Mouse (Mus musculus) spleen, adult 12 weeks (tissue): ENCODE data around the gene Chp1.
"Not testable (repeated sequence)": the region's sequence is repeated elsewhere in the genome, so short reads cannot be mapped to it uniquely, and the experiment has no call there.

Experiments used
- DNase-seq: peaks from one replicate; pipeline ENCODE4 v3.0.0; 2022; ENCODE audit warnings: low spot score

Chp1 gene

GRCm38 (mm10) chr2:119547522-119548370 is at the start of gene Chp1, which contains the start of gene Exd1:
Chp1 (plus strand) TSS chr2:119547697.
Exd1 (minus strand) TSS chr2:119547627.
- peak; percentile 96 for DNase-seq

DNA sequence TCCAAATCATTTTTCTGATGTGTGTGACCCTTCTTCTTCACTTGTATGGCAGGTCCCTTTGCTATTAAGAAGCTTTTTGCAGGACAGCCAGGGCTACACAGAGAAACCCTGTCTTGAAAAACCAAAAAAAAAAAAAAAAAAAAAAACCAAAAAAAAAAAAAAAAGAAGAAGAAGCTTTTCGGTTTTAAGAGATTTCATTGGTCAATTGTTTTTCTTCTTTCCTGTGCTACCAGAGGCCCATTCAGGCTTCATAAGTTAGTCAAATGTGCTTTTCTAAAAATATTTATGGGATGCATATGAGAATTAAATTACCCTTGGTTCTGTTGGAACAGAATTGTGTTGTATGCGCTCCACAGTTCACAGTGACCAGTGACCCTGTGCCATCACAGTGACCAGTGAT is 48.6 kb upstream of the Chp1 start:
- DNase-seq: no peak

GRCm38 (mm10) chr2:119500965-119501652 is 46.4 kb upstream of the Chp1 start:
- DNase-seq: no peak

DNA sequence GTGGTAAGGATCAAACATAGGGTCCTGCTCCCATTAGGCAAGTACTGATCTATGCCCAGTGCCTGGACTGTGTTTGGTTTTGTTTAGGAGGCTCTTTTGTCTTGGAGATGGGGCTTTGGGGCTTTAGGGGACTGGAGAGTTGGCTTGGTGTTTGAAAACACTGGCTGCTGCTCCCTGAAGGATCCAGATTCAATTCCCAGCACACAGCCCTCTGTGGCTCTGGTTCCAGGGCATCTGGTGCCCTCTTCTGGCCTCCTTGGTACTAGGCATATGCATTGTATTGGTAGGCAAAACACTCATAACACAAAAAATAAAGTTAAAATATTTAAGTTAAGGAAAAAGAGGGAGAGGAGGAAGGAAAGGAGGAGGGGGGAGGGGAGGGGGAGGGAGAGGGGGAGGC is 40.4 kb upstream of the Chp1 start:
- DNase-seq: no peak

GRCm38 (mm10) chr2:119508518-119508917 is 39.0 kb upstream of the Chp1 start:
- DNase-seq: not testable (repeated sequence)

GRCm38 (mm10) chr2:119510856-119511255 is 36.6 kb upstream of the Chp1 start:
- DNase-seq: no peak

DNA sequence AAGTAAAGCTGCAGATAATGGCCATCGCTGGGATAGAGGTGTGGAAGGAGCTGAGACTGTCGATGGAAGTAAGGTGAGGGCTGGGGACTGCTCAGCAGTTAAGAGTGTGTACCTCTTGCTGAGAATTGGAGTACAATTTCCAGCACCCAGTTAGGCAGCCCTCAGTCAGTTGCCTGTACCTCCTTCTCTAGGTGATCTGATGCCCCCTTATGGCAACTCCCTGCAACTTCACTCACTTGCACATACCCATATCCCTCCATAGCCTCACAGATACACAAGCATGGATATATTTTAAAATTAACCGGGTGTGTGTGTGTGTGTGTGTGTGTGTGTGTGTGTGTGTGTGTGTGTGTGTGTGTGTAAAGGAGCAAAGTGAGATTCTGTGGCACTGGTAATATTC is 35.2 kb upstream of the Chp1 start:
- DNase-seq: no peak

- no peak for DNase-seq
Measured at GRCm38 (mm10) chr2:119514026-119514522, 33.4 kb upstream of the Chp1 start.

DNA sequence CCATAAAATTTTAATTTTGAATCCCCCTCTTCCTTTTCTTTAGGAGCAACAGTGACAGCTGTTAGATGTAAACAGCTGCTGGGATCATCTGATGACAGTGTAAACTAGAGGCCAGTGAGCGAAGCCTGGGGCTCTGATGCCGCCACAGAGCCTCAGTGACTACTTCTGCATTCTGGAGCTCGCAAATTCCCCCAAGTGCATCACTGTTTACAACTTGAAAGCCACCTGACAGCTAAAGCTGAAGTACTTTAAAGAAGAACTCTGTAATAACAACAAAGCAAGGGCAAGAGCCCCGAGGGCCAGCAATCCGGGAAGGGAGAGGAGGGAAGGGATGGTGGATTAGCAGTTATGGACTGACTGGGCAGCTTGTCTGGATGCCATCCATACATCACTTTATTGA is 30.7 kb upstream of the Chp1 start:
- DNase-seq: no peak

DNA sequence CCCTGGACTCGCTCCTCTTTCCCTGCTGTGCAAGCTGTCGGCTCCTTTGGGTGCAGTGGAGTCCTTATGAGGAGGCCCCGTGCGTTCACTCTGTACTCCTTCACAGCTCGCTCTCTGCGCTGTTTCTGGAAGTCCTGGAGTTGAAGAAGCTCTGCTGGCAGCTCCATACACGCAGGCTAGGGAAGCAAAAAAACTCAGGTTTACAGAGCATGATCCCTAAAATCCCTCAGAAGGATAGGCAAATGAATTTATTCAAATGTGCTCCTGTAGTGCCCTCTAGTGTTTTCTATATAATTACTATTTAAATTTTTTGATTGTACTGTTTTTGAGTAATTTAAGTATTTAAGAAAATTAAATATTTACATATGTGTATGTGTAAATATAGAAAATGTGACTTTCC is 26.9 kb upstream of the Chp1 start:
- no peak for DNase-seq

DNA sequence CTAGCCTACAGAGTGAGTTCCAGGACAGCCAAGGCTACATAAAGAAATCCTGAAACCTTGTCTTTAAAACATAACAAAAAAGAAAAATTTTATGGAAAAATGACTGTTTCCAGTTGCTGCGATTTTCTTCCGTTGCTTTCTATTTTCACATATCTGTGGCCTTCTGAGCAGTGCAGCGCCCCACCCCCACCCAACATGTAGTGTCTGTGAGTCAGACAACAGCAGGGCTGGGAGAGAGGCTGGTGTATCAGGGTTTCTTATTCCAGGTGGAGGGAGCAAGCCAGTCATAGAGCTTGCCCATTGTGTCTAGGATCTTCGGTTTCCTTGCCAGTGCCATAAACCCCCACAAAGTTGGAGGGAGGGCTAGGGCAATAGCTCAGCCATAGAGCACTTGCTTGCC is 23.7 kb upstream of the Chp1 start:
- no peak for DNase-seq

GRCm38 (mm10) chr2:119525422-119525821 is 22.1 kb upstream of the Chp1 start:
- DNase-seq: no peak

DNA sequence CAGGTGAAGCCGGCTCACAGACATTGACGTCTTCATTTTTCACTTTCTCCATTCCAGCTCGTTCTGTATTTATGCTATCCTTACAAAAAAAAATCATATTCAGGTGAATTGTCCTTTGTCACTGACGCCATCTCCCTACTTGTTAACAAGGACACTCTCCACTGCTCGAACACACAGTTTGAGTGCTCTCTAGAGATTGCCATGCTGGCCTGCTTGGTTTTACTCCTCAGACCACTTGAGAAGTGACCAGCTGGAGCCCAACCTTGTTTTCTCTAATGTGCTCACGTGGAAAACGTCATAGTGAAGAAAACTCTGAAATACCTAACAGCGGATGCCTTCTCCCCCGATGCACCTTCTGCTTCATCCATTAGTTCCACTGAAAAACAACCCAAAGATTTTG is 8.7 kb upstream of the Chp1 start:
- no peak for DNase-seq

DNA sequence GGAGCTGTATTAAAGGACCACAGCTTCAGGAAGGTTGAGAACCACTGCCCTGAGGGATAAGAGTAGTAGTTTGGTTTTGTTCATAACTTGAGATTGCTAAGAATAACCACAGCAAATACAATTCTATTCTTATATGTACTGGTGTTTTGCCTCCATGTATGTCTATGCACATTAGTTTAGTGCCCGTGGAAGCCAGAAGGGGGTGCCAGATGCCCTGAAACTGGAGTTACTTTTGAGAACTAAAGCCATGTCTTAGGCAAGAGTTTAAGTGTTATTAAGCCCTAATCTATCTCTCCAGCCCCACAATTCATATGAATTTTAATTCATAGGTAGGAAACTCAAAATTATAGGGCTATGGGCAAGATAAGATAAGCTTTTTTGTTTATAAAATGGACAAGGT is 5.4 kb upstream of the Chp1 start:
- DNase-seq: peak; percentile 16

DNA sequence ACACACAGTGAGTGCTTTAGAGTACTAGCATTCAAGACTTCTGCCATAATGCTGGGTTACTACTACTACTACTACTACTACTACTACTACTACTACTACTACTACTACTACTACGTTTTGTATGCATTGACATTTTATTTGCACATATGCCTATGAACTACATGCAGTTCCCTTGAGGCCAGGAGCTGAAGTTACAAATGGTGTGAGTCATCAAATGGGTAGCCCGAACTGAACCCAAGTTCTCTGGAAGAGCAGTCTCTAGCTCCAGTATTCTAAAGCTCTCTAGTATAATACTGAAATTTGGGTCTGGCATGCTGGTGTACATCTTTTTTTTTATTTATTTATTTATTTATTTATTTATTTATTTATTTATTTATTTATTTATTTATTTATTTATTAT is 3.8 kb upstream of the Chp1 start:
- DNase-seq: no peak

GRCm38 (mm10) chr2:119546848-119547521 is 512 bp upstream of the Chp1 start:
- DNase-seq: peak; percentile 89

DNA sequence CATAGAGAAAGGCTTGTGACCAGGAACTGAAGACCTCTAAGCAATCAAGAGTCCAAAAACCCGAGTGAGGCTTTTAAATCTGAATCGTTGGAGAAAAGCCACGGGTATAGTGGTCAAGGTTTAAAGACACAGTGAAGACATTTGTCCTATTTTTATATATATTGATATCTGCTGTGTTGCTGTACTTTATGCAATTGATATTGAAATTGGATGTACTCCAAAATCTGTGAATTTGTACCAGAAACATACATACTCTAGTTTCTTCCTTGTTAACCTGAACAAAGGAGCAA is 819 bp downstream of the Chp1 start:
- DNase-seq: no peak

GRCm38 (mm10) chr2:119548691-119549090 is 1.2 kb downstream of the Chp1 start:
- DNase-seq: no peak

GRCm38 (mm10) chr2:119549678-119550077 is 2.2 kb downstream of the Chp1 start:
- DNase-seq: no peak

- DNase-seq: no peak
Measured at GRCm38 (mm10) chr2:119558039-119558438, 10.5 kb downstream of the Chp1 start.

DNA sequence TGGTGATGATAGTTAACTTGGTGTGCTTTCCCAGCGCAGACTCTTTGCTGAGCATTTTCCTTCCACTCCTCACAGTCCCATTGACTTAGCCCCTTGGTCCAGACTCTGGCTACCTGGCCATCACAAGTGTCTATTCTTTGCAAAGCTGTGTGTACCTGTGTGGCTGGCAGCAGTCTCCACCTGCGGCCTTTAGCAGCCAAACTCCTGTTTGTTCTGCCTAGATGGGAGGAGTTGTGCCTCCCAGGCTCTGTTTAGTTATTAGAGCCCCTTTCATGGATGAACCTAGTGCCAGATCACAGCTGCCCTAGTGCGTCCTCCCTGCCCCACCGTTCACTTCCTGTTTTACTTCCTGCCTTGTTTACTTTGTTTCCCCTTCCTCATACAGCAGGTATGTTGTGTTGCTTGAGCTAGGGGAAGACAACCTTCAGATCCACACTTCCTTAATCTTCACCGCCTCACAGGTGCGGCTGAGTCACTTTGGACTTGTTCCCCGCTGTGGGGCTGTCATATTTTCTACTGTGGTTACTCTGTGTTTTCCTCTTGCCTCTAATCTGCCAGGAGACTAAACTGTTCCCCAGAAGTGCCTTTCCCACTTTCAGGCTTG is 11.3 kb downstream of the Chp1 start:
- DNase-seq: no peak

GRCm38 (mm10) chr2:119561794-119562193 is 14.3 kb downstream of the Chp1 start:
- DNase-seq: no peak

DNA sequence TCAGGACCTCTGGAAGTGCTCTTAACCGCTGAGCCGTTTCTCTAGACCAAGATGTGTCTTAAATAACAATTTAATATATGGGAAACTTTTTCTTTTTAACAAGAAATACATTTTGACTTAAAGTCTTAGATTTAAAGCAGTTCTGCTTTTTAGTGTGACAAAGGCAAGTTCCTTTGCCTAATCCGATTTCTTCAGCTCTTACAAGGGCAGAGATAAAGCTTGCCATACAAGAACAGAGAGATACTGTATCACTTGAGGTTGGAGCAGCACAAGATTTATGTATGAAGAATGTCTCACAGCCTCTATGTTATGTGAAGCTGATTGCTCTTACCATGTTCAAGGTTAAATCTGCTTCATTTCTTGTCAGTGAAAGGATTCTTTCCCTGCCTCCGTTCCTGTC is 17.8 kb downstream of the Chp1 start:
- no peak for DNase-seq
